Mouse (Mus musculus) right cerebral cortex, adult 18-20 months (tissue): ENCODE data around the gene Dnase1l1.
A peak's percentile ranks its signal among the peaks of the same experiment; 100 is the strongest.

Experiments
- DNase-seq: peaks from one replicate; pipeline ENCODE4 v3.0.0; 2022; ENCODE audit warnings: mixed read lengths

Dnase1l1 gene

GRCm38 (mm10) chrX:74269736-74270061 lies 12.4 kb downstream of the Dnase1l1 start:
- no peak for DNase-seq

GRCm38 (mm10) chrX:74257746-74258145 lies 24.4 kb downstream of the Dnase1l1 start:
- no peak for DNase-seq

- DNase-seq, result no peak
Observed at GRCm38 (mm10) chrX:74254888-74255565, 27.1 kb downstream of the Dnase1l1 start.

DNA sequence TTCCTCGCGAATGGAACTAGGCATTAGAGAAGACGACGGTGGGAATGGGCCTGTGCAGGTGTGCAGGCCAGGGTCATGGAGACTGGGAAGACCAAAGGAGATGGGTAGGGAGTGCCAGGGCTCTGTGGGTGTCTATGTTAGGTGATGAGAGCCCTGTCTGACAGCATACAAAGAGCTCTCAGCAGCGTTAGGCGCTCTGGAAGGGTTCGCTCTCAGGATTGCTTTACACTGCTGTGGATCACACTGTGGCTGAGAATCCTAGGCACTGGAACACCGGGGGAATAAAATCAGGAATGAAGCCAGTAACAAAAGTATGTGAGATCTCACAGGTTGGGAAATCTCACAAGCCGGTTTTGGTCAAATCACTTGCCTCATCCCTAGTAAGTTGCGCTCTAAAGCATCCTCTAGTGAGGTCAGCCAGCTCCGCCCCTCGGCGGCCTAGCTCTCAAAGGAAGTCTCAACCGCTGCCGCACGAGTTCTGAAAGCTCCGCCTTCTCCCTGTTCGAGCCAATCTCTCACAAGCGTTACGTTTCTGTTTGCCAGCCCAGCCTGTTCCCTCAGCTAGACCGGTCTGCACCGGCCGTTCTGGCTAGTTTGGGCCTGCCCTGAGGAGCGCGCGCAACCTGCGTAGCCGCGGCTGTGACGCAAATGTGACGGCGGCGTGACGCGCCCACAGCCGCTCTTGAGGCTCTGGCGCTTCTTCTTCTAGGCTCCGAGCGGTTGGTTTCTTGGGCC lies 27.8 kb downstream of the Dnase1l1 start, which contains the start of gene Emd:
Gene Emd (plus strand): TSS at position 535 of the 735 bp plus-strand sequence.
- peak; percentile 92 for DNase-seq

GRCm38 (mm10) chrX:74249615-74250014 lies 32.5 kb downstream of the Dnase1l1 start, which contains the start of gene Flna:
Gene Flna, minus strand, starts transcription at chrX:74249820.
- DNase-seq, result peak; percentile 68

DNA sequence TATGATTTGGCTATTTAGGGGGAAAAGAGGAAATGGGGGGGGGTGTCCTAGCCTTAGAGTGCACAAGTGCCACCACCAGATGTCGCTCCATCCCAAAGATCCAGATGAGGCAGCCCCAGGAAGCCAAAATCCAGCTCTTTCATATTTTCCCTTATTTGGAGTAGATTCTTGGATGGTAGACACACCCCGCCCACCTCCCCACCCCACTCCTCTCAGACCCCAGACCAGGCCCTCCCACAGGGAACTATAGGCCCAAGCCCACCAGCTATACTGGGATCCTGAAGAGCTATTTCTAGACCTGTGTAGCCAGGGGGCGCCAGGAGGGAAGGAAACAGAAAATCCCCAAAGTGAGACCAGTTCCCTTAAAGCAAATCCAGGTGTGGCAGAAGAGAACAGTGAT lies 33.5 kb downstream of the Dnase1l1 start:
- DNase-seq, result peak; percentile 26

GRCm38 (mm10) chrX:74246693-74247092 lies 35.4 kb downstream of the Dnase1l1 start:
- DNase-seq, result no peak

GRCm38 (mm10) chrX:74246213-74246681 lies 35.9 kb downstream of the Dnase1l1 start:
- DNase-seq, result peak; percentile 90

GRCm38 (mm10) chrX:74245687-74246086 lies 36.5 kb downstream of the Dnase1l1 start:
- DNase-seq, result peak; percentile 57

- DNase-seq, result no peak
Observed at GRCm38 (mm10) chrX:74245107-74245506, 37.0 kb downstream of the Dnase1l1 start.

GRCm38 (mm10) chrX:74244614-74245083 lies 37.5 kb downstream of the Dnase1l1 start:
- DNase-seq, result no peak

GRCm38 (mm10) chrX:74243807-74244206 lies 38.3 kb downstream of the Dnase1l1 start:
- DNase-seq, result no peak

- no peak for DNase-seq
Observed at GRCm38 (mm10) chrX:74243396-74243795, 38.7 kb downstream of the Dnase1l1 start.

- no peak for DNase-seq
Observed at GRCm38 (mm10) chrX:74240332-74240731, 41.8 kb downstream of the Dnase1l1 start.

DNA sequence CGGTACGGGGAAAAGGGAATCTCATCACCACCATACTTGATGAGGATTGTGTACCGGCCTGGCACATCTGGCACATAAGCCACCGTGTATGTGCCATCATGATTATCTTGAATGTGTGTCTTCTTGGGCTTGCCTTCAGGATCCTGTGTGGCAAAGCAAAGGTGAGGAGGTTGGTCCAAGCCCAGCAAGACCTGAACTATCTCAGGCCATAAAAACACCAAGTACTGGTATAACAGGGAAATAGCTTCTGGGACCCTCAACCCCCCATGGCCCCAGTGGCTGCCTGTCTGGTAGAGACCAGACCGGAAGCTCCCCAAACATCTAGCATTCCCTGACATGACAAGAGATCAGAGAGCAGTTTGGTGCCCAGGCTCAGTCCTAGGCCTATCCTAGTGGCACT lies 48.9 kb downstream of the Dnase1l1 start:
- DNase-seq, result no peak

- DNase-seq, result no peak
Observed at GRCm38 (mm10) chrX:74230038-74230437, 52.1 kb downstream of the Dnase1l1 start.
